Mouse (Mus musculus) bone marrow macrophage, adult 2 months (primary cell): ENCODE measurements around the gene Ppp1r9b.

Experiments
- CTCF ChIP-seq: IDR thresholded peaks from 2 replicates; pipeline ENCODE4 v1.5.1; 2012; ENCODE audit warnings: low read depth, mild to moderate bottlenecking, low read length, moderate library complexity
- POLR2A ChIP-seq: IDR thresholded peaks from 2 replicates; pipeline ENCODE4 v1.6.1; 2012; ENCODE audit warnings: mild to moderate bottlenecking, low read depth, low read length, borderline replicate concordance

- TF ChIP-seq CTCF = no peak
- no peak for TF ChIP-seq POLR2A
Observed at GRCm38 (mm10) chr11:94952169-94952568, 38.7 kb upstream of the Ppp1r9b start.
